Mouse (Mus musculus) lung, adult 2 months (tissue): Measurements from ENCODE around the gene Nudcd2. TPM values are rescaled to one million over a fixed set of nuclear protein-coding genes. Genes with fewer than 3 reads are reported as not detected.

Experiments
- DNase-seq: peaks from one replicate; pipeline ENCODE4 v3.0.0; 2022
- H3K4me1 ChIP-seq: fragments of 200-500 bp; 2 replicates; pipeline ENCODE4 v1.6.1; 2011; ENCODE audit warnings: low read length; ENCODE audit not compliant: control insufficient read depth, insufficient read depth
- H3K4me3 ChIP-seq: fragments of 200-500 bp; replicated peaks from 2 replicates; pipeline ENCODE3; 2011; ENCODE audit warnings: low read depth, mild to moderate bottlenecking, control low read depth, low read length; ENCODE audit errors: extremely low read depth
- CTCF ChIP-seq: fragments of 200-500 bp; IDR thresholded peaks from 2 replicates; pipeline ENCODE4 v1.5.1; 2011; ENCODE audit warnings: mild to moderate bottlenecking, low read length, control low read depth; ENCODE audit not compliant: insufficient read depth
- POLR2A ChIP-seq: fragments of 200-500 bp; IDR thresholded peaks from 2 replicates; pipeline ENCODE4 v1.6.1; 2011; ENCODE audit warnings: low read depth, mild to moderate bottlenecking, control low read depth, low read length, borderline replicate concordance; ENCODE audit errors: extremely low read depth
- WGBS: fragments of 180-500 bp; shearing (Covaris S2); methylation state at CpG from one replicate; pipeline ENCODE4 v1.1.7; 2018; 5-methylcytosine and 5-hydroxymethylcytosine counted together
- polyA plus RNA-seq: library from polyadenylated mRNA; depleted of rRNA; stranded (reverse); fragments of >200 nt; gene quantifications from 2 replicates; pipeline ENCODE4 v1.2.3, GENCODE M21; 2012

Gene Nudcd2
- polyA plus RNA-seq, 1 experiment, result 6.7 TPM

DNA sequence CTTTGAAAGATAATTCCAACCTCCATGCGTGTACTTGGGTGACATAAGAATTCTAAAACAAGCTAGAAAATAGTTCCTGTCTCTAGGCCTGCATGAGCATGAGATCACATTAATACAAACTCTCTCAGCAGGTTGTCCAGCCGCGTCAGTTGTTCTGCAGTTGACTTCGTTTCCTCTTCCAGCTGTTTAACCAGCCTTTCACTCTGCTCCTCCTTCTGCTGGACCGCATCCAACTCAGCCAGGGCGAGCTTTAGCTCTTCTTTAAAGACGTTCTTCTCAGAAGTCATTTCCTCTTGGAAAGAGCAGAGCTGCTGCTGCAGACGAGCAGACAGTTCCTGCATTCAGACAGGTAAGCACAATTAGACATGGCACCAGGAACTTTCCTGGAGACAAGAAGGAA is 19.6 kb upstream of the Nudcd2 start:
- no peak for DNase-seq
- H3K4me1 ChIP-seq, result no peaks in the 10 kb centered on the region
- 39% methylated on average over 8 of the region's 8 CpGs for WGBS
- TF ChIP-seq CTCF (no peak), POLR2A (no peak)
- no peak overlapping the region for H3K4me3 ChIP-seq

DNA sequence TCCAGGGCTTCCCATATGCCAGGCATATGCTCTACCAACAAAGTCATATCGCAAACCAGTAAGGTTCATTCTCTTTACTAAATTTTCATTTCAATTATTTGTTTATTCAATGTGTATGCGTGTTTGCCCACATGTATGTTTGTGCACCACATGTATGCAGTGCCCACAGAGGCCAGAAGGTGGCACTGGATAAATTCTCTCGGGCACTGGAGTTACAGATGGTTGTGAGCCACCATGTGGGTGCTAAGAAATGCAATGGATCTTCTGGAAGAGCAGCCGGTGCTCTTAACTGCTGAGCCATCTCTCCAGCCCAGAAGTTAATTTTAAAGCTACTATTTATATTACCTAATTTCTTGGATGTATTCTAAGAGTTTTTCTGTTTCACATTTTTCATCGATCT is 17.9 kb upstream of the Nudcd2 start:
- H3K4me1 ChIP-seq, result no peaks in the 10 kb centered on the region
- 92% methylated on average over 5 of the region's 5 CpGs for WGBS
- no peak for DNase-seq
- H3K4me3 ChIP-seq, result no peak overlapping the region
- no peak for TF ChIP-seq CTCF
- TF ChIP-seq POLR2A, result no peak

DNA sequence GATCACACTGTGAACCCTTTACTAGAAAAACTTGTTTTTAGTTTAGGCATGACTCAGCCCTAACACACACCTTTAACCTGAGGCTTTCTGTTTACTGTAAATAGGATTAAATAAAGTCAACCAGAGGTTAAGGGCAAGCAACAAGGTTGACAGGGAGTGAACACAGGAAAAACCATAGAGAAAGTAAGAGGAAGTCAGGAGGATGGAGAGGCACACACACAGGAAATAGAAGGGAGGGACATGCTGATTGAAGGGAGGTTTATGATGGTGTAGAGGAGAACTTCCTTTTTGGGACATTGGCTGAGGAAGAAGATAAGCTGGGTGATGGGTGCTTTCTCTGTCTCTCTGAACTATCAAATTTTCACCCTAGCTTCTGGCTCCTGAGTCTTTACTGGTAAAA is 15.1 kb upstream of the Nudcd2 start:
- no peak for TF ChIP-seq POLR2A
- no peak for TF ChIP-seq CTCF
- DNase-seq, result no peak
- Histone ChIP-seq H3K4me1 (no peaks in the 10 kb centered on the region), H3K4me3 (no peak overlapping the region)

DNA sequence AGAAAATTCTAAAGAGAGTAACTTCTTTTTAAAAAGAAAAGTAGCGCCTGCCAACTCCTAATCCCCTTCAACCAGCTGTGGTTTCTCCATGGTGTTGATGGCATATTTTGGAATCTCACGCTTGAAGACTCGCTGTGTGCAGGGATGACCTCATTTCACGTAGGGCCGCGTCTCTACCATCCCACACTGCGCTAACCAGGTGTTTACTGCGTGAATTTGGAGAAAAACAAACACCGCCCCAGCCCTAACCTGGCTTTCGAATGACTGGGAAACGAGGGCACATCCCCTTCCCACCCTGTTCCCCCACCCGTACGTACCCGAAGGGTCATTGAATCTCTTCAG is 499 bp upstream of the Nudcd2 start:
- DNase-seq, result no peak
- WGBS, result under 1% methylated on average over 14 of the region's 14 CpGs
- H3K4me1 ChIP-seq, result peaks cover 7% of the 10 kb centered on the region
- no peak overlapping the region for H3K4me3 ChIP-seq
- TF ChIP-seq POLR2A, result no peak
- TF ChIP-seq CTCF, result no peak

DNA sequence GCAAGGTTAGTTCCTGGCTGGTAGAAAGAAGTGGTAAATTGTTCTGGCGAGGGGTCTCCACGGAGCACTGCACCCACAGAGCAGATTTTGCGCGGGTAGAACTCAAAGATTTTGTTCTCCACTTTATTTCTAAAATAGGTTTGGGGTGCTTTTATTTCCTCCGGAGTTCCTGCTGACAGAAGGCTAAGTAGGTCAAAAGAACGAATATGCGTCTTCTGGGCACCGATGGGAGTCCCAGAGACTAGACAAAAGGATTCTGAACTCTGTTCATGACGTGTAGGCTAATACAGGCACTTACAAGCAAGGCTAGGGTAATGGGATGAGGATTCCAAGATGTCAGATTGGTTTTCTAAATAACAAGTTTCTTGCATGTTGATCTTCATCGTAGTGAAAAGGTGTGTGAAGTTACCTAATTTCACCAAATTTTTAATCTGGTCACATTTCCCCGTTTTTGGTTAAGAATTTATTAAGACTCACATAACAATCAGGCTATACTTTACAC is 835 bp downstream of the Nudcd2 start:
- TF ChIP-seq CTCF, result no peak
- no peak for TF ChIP-seq POLR2A
- DNase-seq, result no peak
- WGBS, result 4% methylated on average over 11 of the region's 11 CpGs
- Histone ChIP-seq H3K4me1 (peaks cover 7% of the 10 kb centered on the region), H3K4me3 (peak overlapping the region; percentile 94)

DNA sequence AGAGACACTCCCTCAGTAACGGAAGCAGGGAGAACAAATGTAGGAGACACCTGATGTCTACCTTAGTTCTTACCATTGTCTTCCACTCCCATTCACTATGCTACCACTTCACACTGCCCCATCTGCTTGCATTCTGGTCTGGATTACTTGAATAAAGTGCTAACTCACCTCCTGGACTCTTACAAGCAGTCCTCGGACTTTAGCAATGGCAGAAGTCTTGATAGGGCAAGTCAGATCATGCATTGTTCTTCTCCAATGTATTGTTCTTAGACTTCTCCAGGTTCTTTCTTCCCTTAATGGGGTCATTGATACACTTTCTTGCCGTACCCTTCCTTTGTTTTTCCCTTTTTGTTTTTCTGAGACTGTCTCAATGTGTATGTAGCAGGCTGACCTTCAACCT is 3.9 kb downstream of the Nudcd2 start:
- 85% methylated on average over 3 of the region's 3 CpGs for WGBS

DNA sequence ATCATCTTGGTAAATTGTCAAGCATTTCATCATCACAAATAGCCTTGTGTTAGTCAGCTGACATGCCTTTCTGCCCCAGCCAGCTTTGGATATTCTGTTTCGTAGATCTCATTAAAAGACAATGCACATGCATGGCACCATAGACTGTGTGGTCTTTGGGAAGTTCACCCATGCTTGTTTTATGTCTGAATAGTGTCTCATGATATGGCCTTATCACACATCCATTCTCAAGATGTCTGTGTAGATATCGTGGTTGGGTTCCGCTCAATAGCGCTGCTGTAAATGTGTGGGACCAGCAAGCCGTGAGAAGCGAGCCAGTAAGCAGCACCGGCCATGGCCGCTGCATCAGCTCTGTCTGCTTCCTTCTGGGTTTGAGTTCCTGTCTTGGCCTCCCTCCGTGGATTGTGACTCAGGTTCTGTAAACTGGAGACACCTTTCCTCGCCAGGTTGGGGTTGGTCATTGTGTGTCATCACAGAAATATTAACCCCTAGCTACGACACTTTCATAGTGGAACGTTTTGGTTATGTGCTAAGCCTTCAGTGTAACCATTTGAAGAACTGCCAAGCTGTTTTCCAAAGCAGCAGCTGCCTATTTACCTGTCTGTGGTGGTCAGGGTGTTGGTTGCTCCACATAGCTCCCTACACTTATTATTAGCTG is 8.3 kb downstream of the Nudcd2 start:
- H3K4me1 ChIP-seq, result no peaks in the 10 kb centered on the region
- DNase-seq, result no peak
- TF ChIP-seq POLR2A (no peak), CTCF (no peak)
- 88% methylated on average over 12 of the region's 12 CpGs for WGBS
- H3K4me3 ChIP-seq, result no peak overlapping the region

More for the DNA sequence above, 3.9 kb downstream of the Nudcd2 start:
- DNase-seq, result no peak
- TF ChIP-seq CTCF (no peak), POLR2A (no peak)
- Histone ChIP-seq H3K4me1 (peaks cover 7% of the 10 kb centered on the region), H3K4me3 (no peak overlapping the region)

DNA sequence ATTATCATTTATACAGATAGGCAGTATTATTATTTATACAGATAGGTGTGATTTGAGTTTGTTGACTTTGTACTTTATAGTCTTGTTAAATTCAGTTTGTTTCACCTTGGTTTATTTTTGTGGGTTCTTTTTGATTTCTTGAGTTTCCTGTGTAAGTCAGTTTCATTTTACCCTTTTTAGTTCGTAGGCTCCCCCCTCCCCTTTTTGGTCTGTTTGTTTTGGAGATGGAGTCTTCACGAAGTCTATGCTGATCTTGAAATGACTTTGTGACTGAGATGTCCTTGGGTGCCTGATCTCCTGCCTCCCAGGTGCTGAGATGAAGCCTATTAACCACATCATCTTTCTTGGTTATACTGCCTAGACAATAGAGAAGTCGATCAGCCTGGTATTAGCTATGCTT is 10.9 kb downstream of the Nudcd2 start:
- no peak overlapping the region for H3K4me3 ChIP-seq
- H3K4me1 ChIP-seq, result no peaks in the 10 kb centered on the region
- TF ChIP-seq CTCF (no peak), POLR2A (no peak)
- WGBS, result 81% methylated on average over 3 of the region's 3 CpGs
- DNase-seq, result no peak

DNA sequence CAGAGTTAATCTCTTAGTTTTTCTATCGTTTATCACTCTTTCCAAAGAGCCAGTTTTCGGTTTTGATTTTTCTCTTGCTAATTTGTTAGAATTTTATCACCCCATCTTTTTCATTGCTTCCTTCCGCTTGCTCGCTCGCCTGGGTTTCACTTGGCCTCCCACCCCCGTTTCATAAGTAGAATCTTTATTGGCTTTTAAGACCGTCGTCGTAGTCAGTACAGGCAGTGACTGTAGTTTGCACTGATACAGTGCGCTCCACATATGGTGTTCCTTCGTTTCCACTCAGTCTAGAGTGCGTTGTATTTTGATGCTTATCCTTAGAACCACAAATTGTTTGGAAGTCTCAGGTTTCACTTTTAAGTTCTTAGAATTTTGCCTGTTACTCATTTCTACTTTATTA is 12.9 kb downstream of the Nudcd2 start:
- Histone ChIP-seq H3K4me1 (no peaks in the 10 kb centered on the region), H3K4me3 (no peak overlapping the region)
- 87% methylated on average over 12 of the region's 12 CpGs for WGBS
- TF ChIP-seq POLR2A, result no peak
- no peak for DNase-seq

DNA sequence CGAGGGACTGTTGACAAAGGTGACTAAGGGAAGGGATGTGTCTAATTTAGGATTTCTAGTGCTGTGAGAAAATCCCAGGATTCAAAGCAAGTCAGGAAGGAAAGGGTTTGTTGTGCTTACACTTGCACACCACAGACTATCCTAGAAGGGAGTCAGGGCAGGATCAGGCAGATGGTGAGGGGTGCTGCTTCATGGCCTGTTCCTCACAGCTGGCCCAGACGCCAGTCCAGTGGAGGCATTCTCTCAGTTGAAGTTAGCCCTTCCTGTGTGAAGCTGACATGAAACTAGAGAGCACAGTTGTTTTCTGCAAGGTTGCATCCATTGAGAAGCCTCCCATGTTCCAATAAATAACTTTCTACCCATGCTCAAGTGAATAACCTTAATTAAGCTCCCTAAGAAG is 14.2 kb downstream of the Nudcd2 start:
- Histone ChIP-seq H3K4me1 (no peaks in the 10 kb centered on the region), H3K4me3 (no peak overlapping the region)
- DNase-seq, result no peak
- TF ChIP-seq CTCF, result no peak
- TF ChIP-seq POLR2A, result no peak
- WGBS, result 39% methylated on average over 2 of the region's 2 CpGs
